Mouse (Mus musculus): ENCODE results near the gene Mxd4. TPM values are rescaled to one million over a fixed set of nuclear protein-coding genes. Genes with fewer than 3 reads are reported as not detected.

The Mxd4 gene
- polyA plus RNA-seq, 1 experiment from 2014 or later = 21.6 TPM

GRCm38 (mm10) chr5:34147554-34147953, 40.0 kb downstream of the Mxd4 start:
- Histone ChIP-seq H3K9me3 (no peaks in the 10 kb centered on the region), H3K4me3 (no peak overlapping the region), H3K4me1 (no peaks in the 10 kb centered on the region), H3K36me3 (0 out of 2 replicates have a peak, but pooled peaks cover 2% of the 10 kb centered on the region), H3K27me3 (ENCODE audit: insufficient read depth, poor library complexity, severe bottlenecking) (no peaks in the 10 kb centered on the region), H3K27ac (no peak overlapping the region)
- 83% methylated on average over 3 of the region's 3 CpGs for WGBS
- DNase-seq (ENCODE audit: low spot score) = no peak

GRCm38 (mm10) chr5:34139751-34140150, 47.8 kb downstream of the Mxd4 start:
- Histone ChIP-seq H3K4me3 (no peak overlapping the region), H3K36me3 (no peaks in the 10 kb centered on the region), H3K27ac (no peak overlapping the region), H3K27me3 (ENCODE audit: insufficient read depth, poor library complexity, severe bottlenecking) (no peaks in the 10 kb centered on the region), H3K9me3 (no peaks in the 10 kb centered on the region), H3K4me1 (no peaks in the 10 kb centered on the region)
- 8% methylated on average over 1 of the region's 1 CpGs for WGBS
- peak; percentile 77 for DNase-seq (ENCODE audit: low spot score)

- Histone ChIP-seq H3K27ac (no peak overlapping the region), H3K36me3 (no peaks in the 10 kb centered on the region), H3K4me1 (no peaks in the 10 kb centered on the region), H3K9me3 (no peaks in the 10 kb centered on the region), H3K4me3 (no peak overlapping the region), H3K27me3 (ENCODE audit: insufficient read depth, poor library complexity, severe bottlenecking) (no peaks in the 10 kb centered on the region)
- no peak for DNase-seq (ENCODE audit: low spot score)
- WGBS = 63% methylated on average over 2 of the region's 2 CpGs
These were observed 54.8 kb downstream of the Mxd4 start for GRCm38 (mm10) chr5:34132731-34133130.

- Histone ChIP-seq H3K4me3 (no peak overlapping the region), H3K27ac (no peak overlapping the region), H3K4me1 (no peaks in the 10 kb centered on the region), H3K9me3 (no peaks in the 10 kb centered on the region), H3K36me3 (no peaks in the 10 kb centered on the region), H3K27me3 (ENCODE audit: insufficient read depth, poor library complexity, severe bottlenecking) (no peaks in the 10 kb centered on the region)
- 0% methylated on average over 1 of the region's 1 CpGs for WGBS
- no peak for DNase-seq (ENCODE audit: low spot score)
These were observed 63.4 kb downstream of the Mxd4 start for GRCm38 (mm10) chr5:34124131-34124530.

Other genes with a start within 250 kb of the Mxd4 start
- gene Gm1673, start 204.3 kb downstream of the Mxd4 start, polyA plus RNA-seq (2016; fragmentation: Nextera tagmentation; extraction: Ambion mirVana) = 82.7 and 88.8 TPM in 2 replicates
- gene Nat8l, start 191.7 kb downstream of the Mxd4 start, polyA plus RNA-seq (2016; fragmentation: Nextera tagmentation; extraction: Ambion mirVana) = 0.39 and 0.45 TPM in 2 replicates
- gene Poln, start 18.3 kb downstream of the Mxd4 start, polyA plus RNA-seq (2016; fragmentation: Nextera tagmentation; extraction: Ambion mirVana) = 0.23 and 0.64 TPM in 2 replicates
- 32.8 and 43.0 TPM in 2 replicates for gene Haus3, start 18.2 kb downstream of the Mxd4 start, polyA plus RNA-seq (2016; fragmentation: Nextera tagmentation; extraction: Ambion mirVana)
- 0.52 and 0.93 TPM in 2 replicates for gene Zfyve28, start 100.7 kb upstream of the Mxd4 start, polyA plus RNA-seq (2016; fragmentation: Nextera tagmentation; extraction: Ambion mirVana)
- gene Cfap99, start 100.9 kb upstream of the Mxd4 start, polyA plus RNA-seq (2016; fragmentation: Nextera tagmentation; extraction: Ambion mirVana) = 0.12 TPM in 1 of 2 replicates, not detected in the other
- 150 and 156 TPM in 2 replicates for gene Rnf4, start 148.6 kb upstream of the Mxd4 start, polyA plus RNA-seq (2016; fragmentation: Nextera tagmentation; extraction: Ambion mirVana)
- 7.6 and 11.4 TPM in 2 replicates for gene Fam193a, start 182.2 kb upstream of the Mxd4 start, polyA plus RNA-seq (2016; fragmentation: Nextera tagmentation; extraction: Ambion mirVana)

All from heart, embryonic 10.5 days (tissue).